Mouse (Mus musculus): ENCODE data around the gene Slc35b4.

Gene Slc35b4

GRCm38 (mm10) chr6:34176864-34177247 lies at the start of gene Slc35b4:
Slc35b4 (minus strand) TSS chr6:34177111.
- peak; percentile 94 to 96 for DNase-seq

- no peak for DNase-seq
These were observed 48.2 kb upstream of the Slc35b4 start for GRCm38 (mm10) chr6:34225004-34225599.

- DNase-seq: no peak
These were observed 39.8 kb upstream of the Slc35b4 start for GRCm38 (mm10) chr6:34216450-34217319.

- no peak for DNase-seq
These were observed 28.8 kb upstream of the Slc35b4 start for GRCm38 (mm10) chr6:34205754-34206153.

- peak; percentile 46 to 53 for DNase-seq
These were observed 28.2 kb upstream of the Slc35b4 start for GRCm38 (mm10) chr6:34204971-34205572.

- no peak for DNase-seq
These were observed 26.6 kb upstream of the Slc35b4 start for GRCm38 (mm10) chr6:34203503-34203902.

GRCm38 (mm10) chr6:34194981-34195380 lies 18.1 kb upstream of the Slc35b4 start:
- DNase-seq: no peak

- peak; percentile 82 to 86 for DNase-seq
These were observed 17.0 kb upstream of the Slc35b4 start for GRCm38 (mm10) chr6:34193708-34194475.

GRCm38 (mm10) chr6:34191401-34191800 lies 14.5 kb upstream of the Slc35b4 start:
- DNase-seq: no peak

- DNase-seq: no peak
These were observed 12.6 kb upstream of the Slc35b4 start for GRCm38 (mm10) chr6:34189494-34189893.

GRCm38 (mm10) chr6:34187986-34188599 lies 11.2 kb upstream of the Slc35b4 start:
- peak; percentile 33 to 44 for DNase-seq

- peak in 1 of 2 experiments; percentile 11 for DNase-seq
These were observed 10.5 kb upstream of the Slc35b4 start for GRCm38 (mm10) chr6:34187273-34187863.

- no peak for DNase-seq
These were observed 6.4 kb upstream of the Slc35b4 start for GRCm38 (mm10) chr6:34183326-34183725.

GRCm38 (mm10) chr6:34181961-34182360 lies 5.0 kb upstream of the Slc35b4 start:
- DNase-seq: no peak

GRCm38 (mm10) chr6:34179911-34180310 lies 3.0 kb upstream of the Slc35b4 start:
- no peak for DNase-seq

- peak in 1 of 2 experiments; percentile 38 for DNase-seq
These were observed 2.1 kb upstream of the Slc35b4 start for GRCm38 (mm10) chr6:34179007-34179406.

GRCm38 (mm10) chr6:34176111-34176863 lies 624 bp downstream of the Slc35b4 start:
- no peak for DNase-seq

GRCm38 (mm10) chr6:34174715-34175114 lies 2.2 kb downstream of the Slc35b4 start:
- DNase-seq: no peak

GRCm38 (mm10) chr6:34173251-34173650 lies 3.7 kb downstream of the Slc35b4 start:
- DNase-seq: no peak

- DNase-seq: peak; percentile 39 to 65
These were observed 5.0 kb downstream of the Slc35b4 start for GRCm38 (mm10) chr6:34171748-34172457.

Data from kidney, postnatal 4 days (tissue).